Mouse (Mus musculus): ENCODE data around the gene Popdc2. TPM values are rescaled to one million over a fixed set of nuclear protein-coding genes. Genes with fewer than 3 reads are reported as not detected.
A peak's percentile ranks its signal among the peaks of the same experiment; 100 is the strongest.
"Not testable (repeated sequence)": the region's sequence is repeated elsewhere in the genome, so short reads cannot be mapped to it uniquely, and the experiment has no call there.

The Popdc2 gene
- total RNA-seq (2015) = 0.27 and 0.62 TPM in 2 replicates
- not detected in 2 replicates for total RNA-seq (2017)

DNA sequence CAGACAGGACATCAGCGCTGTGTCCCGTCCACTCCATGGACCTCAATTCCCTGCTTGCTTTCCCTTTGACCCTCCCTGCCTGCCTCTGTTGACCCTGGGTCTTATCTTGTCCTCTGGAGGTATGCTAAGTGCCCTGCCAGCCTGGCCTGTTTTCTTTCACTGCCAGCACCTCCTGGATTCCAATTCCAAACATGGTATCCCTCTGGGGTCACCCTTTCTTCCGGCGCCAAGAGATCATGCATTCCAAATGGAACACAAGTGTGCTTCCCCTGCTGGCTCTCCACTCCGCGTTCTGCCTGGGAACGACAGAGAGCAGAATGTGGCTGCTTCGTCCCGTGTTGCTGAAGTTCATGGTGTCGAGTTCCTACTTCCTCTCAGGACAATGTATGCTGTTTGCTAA lies at the start of gene Popdc2:
TSS of gene Popdc2 (plus strand) at position 277 of the 400 bp plus-strand sequence.
- ATAC-seq (replicated peaks; ENCODE audit: poor library complexity) = no peak

DNA sequence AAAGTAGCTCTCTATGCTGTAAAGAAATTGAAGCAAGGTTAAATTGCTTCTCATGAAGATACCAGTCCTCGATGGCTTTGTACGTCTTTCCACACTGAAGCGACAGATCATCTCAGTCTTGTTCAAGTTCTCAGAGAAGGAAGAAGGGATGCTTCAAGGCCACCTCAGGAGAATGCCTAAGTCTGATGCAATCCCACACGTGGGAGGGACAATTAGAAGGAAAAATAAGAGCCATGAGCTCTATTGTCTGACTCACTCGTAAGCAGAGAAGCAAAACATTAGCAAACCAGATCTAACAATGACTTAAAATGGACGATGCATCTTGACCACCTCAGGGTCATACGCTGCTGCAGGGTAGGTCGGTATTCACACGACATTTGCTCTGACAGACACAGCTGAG lies 43.5 kb upstream of the Popdc2 start:
- ATAC-seq (replicated peaks; ENCODE audit: poor library complexity) = no peak

DNA sequence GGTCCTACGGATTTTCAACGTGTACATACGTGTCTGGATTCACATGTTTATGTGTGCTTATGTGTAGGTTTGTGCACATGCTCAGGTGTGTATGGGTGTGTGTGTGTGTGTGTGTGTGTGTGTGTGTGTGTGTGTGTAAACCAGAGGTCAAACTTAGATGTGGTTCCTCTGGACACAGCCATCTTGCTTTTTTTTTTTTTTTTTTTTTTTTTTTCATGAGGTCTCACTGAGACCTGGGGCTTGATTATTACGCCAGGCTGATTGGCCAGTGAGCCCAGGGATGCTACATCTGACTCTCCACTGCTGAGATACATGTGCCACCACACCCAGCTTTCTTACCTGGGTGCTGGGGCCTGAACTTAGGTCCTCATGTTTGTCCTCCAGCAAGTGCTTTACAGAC lies 42.9 kb upstream of the Popdc2 start:
- no peak for ATAC-seq (replicated peaks; ENCODE audit: poor library complexity)

DNA sequence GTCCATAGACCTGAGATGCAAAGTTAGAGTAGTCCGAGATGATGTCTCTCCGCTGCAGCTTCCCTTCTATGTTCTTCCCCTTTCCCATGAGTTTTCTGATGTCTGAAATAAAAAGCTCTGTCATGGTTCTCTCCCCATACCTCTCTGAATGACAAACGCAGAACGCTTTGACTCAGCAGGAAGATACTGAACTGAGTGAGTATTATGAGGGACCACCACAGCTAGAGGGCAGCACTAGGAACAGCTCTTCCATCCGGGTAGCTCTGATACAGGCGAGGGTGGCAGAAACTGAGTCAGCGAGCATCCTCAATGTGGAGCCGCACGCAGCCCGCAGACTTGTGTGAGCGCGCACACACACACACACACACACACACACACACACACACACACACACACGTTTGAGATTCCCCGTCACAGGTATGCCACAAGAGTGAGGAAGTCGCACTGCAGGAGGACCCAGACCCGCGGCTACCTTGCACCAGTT lies 40.5 kb upstream of the Popdc2 start:
- peak; percentile 99 for ATAC-seq (replicated peaks; ENCODE audit: poor library complexity)

DNA sequence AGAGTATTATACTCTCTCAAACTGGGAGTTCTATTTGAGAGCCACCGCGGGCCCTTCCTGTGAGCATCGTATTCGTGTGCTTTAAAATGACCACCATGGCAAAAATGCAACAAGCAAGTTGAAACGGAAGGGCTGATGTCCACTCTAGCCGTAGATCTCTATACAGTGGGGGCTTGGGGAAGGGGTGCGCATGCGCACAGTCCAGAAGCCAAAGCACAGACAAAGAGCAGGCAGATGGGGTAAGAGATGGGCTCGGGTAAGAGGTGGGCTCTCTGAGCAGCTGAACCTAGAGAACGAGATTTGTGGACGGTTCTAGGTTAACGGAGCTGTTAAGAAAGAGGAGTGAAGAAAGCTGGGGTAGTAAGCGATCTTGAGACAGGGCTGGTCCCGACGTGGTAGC lies 37.7 kb upstream of the Popdc2 start:
- ATAC-seq (replicated peaks; ENCODE audit: poor library complexity) = no peak

DNA sequence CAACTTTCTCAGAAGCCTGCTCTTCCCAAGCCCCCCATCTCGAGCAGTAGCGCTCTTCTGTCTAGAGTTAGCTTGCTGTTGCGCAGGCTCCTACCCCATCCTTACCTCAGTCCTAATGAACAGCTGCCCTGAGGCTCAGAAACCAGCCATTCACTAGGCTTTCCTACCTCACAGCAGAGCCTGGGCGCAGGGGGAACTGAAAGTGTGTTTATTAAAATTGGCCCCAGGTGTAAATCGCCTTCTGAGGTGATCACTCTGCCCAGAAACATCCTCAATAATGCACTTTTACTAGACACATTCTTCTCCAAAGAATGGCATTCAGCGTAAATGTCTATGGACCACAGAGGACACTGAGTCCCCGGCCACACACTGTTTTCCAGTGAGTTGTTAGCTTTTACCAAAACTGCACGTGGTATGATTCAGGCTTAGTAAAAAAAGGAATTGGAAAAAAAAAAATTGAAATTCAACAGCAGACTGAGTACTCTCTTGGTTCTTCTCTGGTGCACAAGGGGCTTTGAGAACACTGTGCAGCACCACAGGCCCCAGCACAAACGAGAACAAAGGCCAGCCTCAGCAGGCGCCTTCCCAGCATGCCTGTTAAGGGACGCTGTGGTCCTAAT lies 35.1 kb upstream of the Popdc2 start:
- no peak for ATAC-seq (replicated peaks; ENCODE audit: poor library complexity)

DNA sequence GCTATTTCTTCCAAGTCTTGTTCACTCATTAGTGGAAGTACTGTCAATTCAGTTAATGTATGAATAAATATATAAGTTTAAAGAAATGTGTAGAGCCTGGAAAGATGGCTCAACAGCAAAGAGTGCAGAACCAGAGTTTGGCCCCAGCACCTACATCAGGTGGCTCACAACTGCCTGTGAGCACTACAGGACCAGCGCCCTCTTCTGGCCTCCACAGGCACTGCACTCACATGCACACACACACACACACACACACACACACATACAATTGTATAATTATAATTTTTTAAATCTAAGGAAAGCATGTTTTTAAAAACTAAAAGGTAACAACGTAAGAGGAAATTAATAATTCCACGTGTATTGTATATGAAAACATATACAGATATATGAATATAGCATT lies 32.7 kb upstream of the Popdc2 start:
- ATAC-seq (replicated peaks; ENCODE audit: poor library complexity) = no peak

DNA sequence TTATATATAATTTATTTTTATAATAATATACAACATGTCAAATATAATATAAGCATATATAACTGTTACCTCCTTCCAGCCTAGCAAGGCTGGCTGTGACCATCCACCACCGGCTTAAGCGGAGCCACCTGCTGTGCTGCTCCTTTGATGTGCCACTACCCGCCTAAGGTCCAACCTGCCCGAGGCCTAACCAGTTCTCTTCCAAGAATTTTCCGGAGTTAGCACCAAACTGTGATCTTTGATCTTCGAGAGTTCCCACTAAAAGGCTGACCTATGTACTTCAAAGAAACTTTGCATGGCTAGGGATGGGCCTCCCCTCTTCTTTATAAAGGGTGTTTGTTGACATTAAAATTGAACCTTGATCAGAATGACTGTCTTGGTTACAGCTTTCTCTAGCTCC lies 27.6 kb upstream of the Popdc2 start:
- no peak for ATAC-seq (replicated peaks; ENCODE audit: poor library complexity)

DNA sequence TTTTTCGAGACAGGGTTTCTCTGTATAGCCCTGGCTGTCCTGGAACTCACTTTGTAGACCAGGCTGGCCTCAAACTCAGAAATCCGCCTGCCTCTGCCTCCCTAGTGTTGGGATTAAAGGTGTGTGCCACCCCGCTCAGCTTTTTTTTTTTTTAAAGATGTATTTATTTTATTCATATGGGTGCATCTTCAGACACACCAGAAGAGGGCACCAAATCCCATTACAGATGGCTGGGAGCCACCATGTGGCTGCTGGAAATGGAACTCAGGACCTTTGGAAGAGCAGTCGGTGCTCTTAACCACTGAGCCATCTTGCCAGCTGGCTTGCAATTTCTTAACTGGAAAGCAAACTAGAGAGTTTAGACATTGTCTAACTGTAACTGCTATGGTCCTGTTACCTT lies 23.9 kb upstream of the Popdc2 start:
- not testable (repeated sequence) for ATAC-seq (replicated peaks; ENCODE audit: poor library complexity)

DNA sequence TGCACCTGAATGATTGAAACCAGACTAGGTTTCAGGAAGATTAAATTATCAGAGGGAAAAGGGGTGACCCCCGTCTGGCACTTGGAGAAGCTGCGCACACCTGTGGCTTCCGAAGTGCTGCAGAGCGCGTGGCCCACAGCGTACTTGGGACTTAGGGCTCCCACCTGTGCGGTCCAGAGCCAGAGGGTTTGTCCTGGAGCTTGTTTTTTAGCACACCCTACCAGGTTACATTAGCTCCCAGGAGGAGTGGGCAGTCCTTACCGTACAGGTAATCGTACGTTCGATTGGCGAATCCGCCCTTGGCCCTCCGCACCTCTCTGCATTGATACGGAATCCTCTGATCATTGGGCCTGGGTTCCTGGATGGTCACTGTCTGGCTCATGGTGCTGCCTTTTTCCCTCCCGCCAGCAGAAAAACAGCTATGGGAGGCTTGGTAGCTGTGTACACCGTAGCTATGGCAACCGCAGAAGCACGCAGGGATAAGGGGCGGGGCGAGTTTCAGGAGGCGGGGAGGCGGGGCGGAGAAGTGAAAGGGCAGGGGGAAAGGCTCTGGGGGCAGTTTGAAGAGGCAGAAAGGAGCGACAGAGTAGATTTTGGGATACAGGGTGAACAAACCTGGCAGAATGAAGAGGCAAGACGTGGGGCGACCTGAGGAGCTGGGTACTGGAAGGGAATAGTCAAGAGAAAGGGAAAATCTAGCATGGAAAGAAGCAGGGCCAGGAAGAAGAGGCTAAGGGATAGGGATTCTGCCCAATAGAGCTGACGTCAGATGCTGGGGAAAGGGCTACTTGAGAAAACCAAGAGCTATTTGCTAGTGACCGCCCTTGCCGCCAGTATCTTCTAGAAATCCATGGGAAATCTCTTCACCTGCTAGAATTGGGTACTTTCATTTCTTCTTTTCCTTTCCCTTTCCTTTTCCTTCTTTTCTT lies 20.3 kb upstream of the Popdc2 start, which contains the start of gene Maats1:
TSS of gene Maats1 (minus strand) at position 748 of the 929 bp plus-strand sequence.
- peak; percentile 87 for ATAC-seq (replicated peaks; ENCODE audit: poor library complexity)

DNA sequence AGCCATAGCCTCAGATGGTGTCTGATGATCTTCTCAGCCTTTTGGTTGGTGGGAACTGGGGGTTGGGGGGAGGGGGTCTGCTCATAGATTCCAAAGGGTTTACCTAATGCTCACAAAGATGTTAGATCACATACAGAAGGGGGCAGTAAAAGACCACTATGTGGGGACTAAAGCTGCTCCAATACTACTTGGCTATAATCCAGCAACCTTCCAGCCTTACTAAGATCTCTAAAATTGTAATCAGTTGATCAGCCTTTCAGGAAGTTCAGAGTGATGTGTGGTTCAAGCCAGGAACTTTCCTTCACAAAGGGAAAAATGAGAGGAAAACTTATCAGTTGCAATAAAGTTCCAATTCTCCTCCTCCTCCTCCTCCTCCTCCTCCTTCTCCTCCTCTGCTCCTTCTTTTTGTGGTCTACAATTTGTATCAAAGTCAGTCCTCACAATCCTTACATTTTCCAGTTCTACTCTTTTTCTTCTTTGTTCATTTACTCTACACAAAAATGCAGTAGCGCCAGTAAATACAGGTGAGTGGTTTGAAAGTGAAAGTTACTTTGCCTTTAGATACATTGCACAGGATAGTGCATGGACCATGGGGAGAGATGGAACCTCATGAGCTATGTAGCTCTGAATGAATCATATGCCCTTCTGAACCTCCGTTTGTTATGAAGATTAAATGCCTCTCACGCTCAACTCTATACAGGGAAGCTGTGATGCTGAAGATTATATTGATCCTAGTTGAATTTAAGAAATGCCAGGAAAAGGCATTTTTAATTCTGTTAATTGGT lies 16.9 kb upstream of the Popdc2 start:
- ATAC-seq (replicated peaks; ENCODE audit: poor library complexity) = 0 out of 2 replicates have a peak, but pooled peaks have one; percentile 7

DNA sequence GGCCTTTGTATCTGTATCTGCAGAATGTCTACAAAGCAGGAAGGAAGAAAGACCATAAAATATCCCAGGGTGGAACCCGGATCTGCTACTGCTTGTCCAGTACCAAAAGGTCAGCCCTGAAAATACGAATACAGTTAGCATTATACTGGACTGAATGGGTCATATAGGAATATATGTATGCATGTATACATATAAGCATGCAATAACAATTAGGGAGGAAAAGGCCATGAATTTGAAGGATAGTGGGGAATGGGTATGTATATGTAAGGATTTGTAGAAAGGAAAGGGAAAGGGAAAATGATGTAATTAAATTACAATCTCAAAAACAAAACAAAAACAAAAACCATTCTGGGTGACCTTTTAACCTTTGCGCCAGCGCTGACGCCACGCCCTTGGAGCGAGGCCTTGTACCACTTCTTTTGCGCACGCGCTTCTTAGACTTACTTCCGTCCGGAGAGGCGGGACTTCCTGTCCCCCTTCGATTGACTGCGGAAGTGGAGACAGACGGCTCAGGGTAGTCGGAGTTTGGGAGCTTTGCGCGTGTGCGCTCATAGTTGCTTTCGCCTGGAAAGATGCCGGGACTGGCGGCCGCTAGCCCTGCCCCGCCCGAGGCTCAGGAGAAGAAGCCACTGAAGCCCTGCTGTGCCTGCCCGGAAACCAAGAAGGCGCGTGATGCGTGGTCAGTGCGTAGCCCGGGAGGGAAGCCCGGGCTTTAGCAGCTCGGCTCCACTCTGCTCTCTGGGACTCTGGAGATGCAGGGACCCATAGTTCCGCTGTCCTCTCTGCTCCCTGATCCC lies 15.3 kb upstream of the Popdc2 start, which contains the start of the genes Cox17 and Gm21987:
TSS of gene Cox17 (plus strand) at position 463 of the 797 bp plus-strand sequence.
TSS of gene Gm21987 (plus strand) at position 512 of the 797 bp plus-strand sequence.
- ATAC-seq (replicated peaks; ENCODE audit: poor library complexity) = peak; percentile 96

DNA sequence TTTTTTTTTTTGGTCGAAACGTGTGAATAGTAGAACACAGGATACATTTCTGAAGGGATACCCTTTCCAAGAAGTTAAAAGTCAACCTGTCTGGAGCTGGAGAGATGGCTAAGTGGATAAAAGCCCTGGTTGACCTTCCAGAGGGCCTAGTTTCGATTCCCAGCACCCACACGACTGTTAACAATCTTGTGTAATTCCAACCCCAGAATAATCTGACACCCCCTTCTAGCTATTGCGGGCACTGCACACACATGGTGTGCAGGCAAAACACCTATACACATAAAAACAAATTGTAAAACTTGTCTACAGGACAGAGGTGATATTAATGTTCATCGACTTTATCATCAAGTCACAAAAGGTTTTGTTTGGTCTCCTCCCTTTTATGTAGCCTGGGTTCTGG lies 14.4 kb upstream of the Popdc2 start:
- no peak for ATAC-seq (replicated peaks; ENCODE audit: poor library complexity)

DNA sequence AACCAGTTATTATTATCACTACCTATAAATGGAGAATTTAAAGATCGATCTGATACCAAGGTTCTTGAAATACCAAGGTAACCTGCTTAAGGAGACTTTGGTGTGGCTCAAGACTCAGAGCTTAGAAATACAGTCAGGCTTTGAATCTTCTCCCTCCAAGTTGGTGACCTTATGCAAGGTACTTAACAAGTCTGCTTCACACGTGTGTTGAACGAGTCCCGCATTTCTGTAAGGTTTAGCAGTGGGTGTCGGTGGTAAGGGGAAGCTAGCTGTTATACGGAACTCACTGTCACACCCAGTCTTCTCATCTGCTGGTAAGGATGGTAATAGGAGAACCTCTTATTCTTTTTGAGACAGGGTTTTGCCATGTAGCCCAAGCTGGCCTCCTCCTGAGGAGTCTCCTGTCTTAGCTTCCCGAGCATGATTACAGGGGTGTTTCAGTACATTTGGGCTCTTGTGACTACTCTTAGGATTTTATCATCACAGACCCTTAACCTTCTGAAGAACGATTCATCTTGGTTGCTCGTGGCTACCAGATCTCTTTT lies 13.7 kb upstream of the Popdc2 start:
- ATAC-seq (replicated peaks; ENCODE audit: poor library complexity) = no peak

DNA sequence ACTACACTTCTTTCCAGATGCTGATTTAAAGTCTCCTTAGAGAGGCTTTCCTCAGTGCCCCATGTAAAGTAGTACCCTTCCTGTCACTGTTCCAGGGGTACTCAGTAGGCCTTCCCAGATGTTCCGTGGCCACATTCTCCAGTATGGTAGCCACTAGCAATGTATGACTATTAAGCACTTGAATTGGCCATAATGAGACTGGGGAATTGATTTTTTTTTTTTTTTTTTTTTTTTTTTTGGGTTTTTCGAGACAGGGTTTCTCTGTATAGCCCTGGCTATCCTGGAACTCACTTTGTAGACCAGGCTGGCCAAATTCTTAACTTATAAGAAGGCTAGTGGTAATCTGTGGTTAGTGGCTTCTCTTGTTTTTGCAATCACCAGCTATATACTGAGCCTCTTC lies 12.1 kb upstream of the Popdc2 start:
- ATAC-seq (replicated peaks; ENCODE audit: poor library complexity) = no peak

DNA sequence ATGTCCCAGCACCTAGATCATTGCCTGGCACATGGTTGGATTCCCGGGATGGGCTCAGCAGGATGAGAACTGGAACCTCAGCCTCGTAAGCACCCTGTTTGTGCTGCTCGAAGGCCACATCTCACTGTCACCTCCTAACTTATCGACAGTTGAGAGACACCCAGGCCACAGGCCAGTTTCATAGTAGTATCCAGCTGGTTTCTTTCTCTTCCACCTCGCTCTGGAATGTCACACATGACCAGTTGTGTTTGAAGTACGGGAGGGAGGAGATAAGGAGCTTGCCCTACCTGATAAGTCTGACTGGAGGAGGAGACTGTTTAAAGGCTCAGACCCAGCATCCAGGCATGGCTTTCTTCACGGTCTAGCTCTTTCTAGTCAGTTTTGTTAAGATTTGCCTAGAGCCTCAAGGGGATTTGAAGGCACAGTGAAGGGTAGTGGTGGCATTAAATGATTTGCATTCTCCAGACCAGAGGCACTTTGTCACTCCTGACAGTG lies 11.6 kb upstream of the Popdc2 start:
- no peak for ATAC-seq (replicated peaks; ENCODE audit: poor library complexity)

DNA sequence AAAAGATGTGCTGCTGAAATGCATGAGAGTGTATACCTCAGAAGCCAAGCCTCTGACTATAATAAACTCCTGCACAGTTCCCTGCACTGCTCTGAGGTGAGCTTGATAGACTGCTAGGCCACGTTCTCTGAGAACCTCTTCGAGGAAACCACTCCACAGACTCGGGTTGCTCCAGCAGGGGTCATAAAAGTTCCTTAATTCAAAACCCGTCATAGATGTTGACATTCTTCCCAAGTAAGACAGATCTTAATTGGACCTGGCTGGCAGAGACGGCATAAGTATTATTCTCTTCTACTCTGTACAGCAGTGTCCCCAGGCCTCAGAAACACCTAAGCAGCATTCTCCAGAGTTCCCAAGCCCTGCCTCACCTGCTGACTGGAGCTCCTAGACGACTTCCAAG lies 11.1 kb upstream of the Popdc2 start:
- ATAC-seq (replicated peaks; ENCODE audit: poor library complexity) = no peak

DNA sequence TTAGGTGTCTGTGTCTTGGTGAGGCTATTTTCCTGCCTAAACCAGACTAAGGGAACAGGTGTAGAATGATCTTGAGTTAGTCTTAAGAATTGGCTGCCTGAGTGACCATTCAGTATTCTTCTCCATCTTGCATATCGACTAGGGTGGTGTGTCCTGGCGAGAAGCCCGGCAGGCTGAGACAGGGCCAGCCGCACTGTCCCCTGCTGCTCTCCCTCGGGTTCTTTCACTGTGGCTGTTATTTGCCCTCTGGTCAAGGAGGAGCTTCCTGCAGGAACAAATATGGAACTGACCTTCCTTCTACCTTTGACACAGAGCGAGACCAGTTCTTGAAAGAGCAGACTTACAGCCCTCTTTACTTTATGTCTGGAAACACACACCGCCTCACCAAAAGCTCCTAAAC lies 10.0 kb upstream of the Popdc2 start:
- no peak for ATAC-seq (replicated peaks; ENCODE audit: poor library complexity)

DNA sequence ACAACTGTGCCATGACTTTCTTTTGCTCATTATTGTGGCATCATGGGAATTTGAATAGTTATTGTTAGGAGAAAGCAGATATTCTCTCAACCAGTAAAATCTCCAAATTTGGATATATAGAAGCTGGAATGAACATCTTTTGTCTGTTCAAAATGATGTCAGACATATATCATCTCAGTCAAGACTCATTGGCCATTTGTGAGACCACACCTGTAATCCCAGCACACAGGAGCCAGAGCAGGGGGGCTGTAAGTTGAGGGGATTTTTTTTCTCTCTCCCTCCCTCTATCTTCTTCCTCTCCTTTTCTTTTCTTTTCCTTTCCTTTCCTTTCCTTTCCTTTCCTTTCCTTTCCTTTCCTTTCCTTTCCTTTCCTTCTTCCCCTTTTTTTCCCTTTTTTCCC lies 9.2 kb upstream of the Popdc2 start:
- ATAC-seq (replicated peaks; ENCODE audit: poor library complexity) = no peak; the same call in 1 of the 2 replicates

DNA sequence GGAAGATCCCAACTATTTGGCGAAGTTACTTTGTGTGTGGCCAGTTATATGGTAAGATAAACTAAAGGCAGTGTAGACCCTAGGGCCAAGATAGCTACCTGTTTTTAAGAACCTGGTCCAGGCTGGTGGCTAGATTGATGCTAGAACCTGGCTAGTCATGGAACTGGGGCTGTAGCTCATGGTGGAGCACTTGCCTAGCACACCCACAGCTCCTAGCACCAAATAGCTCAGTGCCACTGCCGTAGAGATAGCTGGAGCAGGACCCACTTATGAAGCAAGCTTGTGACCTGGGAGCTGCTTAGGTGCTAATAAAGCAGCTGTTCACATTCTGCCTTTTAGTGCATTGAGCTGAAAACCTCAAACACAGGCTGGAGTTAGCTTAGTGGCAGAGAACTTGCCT lies 8.4 kb upstream of the Popdc2 start:
- ATAC-seq (replicated peaks; ENCODE audit: poor library complexity) = peak; percentile 68

Measured in megakaryocyte progenitor cell, adult 5-6 weeks (primary cell).